Mouse (Mus musculus): ENCODE data around the gene Olfr316.
A peak's percentile ranks its signal among the peaks of the same experiment; 100 is the strongest.
"Not testable (repeated sequence)": the region's sequence is repeated elsewhere in the genome, so short reads cannot be mapped to it uniquely, and the experiment has no call there.

Olfr316 gene

GRCm38 (mm10) chr11:58752434-58752833 lies at the start of gene Olfr316:
Olfr316 (plus strand) TSS chr11:58752734.
- no peak for DNase-seq

- DNase-seq: no peak
These were observed 43.4 kb upstream of the Olfr316 start for GRCm38 (mm10) chr11:58709086-58709485.

- DNase-seq: not testable (repeated sequence)
These were observed 34.8 kb upstream of the Olfr316 start for GRCm38 (mm10) chr11:58717723-58718122.

DNA sequence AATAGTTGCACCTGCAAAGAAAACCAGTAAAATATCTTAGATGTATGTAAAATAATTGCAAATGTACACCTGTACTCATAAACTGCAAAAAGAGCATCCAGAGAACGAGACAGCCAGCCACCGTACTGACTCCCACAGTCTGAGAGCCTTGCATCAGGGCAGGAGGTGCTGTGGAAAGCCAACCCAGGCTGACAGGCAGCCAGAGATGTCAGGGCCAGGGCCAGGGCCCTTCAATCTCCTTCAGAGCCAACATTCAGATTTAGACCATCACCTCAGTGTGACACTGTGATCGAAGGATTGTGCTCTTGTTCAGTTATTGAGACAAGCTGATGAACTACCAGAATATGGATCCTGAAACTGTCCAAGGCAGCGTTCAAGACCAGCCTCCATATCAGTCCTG lies 32.8 kb upstream of the Olfr316 start:
- no peak for DNase-seq

GRCm38 (mm10) chr11:58723914-58724313 lies 28.6 kb upstream of the Olfr316 start, which contains the start of gene Olfr318:
Olfr318 (minus strand) TSS chr11:58724014.
- DNase-seq: no peak

GRCm38 (mm10) chr11:58727896-58728650 lies 24.5 kb upstream of the Olfr316 start:
- not testable (repeated sequence) for DNase-seq

DNA sequence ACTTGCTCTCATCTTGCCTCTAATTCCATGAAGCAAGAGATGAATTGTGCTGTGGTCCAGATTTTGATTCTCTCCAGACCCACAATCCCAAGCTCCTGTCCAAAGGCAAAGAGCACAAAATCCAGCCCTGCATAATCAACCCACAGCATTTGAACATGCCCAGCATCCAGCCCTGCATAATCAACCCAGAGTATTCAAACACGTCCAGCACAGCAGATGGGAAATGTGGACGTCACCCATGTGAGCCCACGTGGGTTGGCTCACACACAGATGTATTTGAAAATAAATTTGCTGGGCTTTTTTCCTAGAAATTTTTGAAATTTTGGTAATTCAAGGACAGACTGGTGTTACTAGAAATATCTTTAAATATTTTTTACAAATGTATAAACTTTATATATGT lies 19.2 kb upstream of the Olfr316 start:
- DNase-seq: peak; percentile 27

GRCm38 (mm10) chr11:58738792-58739262 lies 13.7 kb upstream of the Olfr316 start, which contains the start of gene Olfr317:
Olfr317 (minus strand) TSS chr11:58739212.
- DNase-seq: no peak

- peak; percentile 36 for DNase-seq
These were observed 1.4 kb upstream of the Olfr316 start for GRCm38 (mm10) chr11:58751096-58751495.

- no peak for DNase-seq
These were observed 20.4 kb downstream of the Olfr316 start, which contains the start of gene Olfr315 for GRCm38 (mm10) chr11:58772888-58773287. Olfr315 (plus strand) TSS chr11:58773188.

DNA sequence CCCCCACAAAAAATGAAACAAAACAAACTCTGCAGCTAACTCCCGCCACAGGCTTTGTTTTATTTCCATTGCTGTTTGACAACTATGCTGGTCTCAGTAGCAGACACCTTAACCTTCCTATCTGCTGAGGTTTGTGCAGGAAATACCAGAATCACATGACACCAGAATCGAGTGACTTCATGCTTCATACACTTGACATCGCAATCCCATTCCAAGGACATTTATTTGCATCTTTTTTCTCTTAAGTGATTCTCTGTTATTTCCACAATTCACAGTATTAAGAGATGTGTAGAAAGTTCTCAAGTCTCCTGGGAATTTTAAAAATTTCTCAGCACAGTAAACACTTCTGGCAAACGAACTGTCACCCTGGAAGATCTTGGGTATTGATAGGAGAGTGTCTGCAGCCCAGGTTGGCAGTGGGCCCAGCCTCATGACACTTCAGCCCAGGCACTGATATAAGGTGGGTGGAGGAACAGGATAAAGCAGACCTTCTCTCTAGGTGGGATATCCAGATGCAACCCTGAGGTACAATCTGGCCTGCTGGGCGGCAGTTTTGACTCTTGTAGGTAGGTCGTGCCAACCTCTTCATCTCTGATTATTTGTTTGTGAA lies 30.1 kb downstream of the Olfr316 start, which contains the start of gene Olfr314:
Olfr314 (plus strand) TSS at position 473 of the 610 bp plus-strand sequence.
- no peak for DNase-seq

DNA sequence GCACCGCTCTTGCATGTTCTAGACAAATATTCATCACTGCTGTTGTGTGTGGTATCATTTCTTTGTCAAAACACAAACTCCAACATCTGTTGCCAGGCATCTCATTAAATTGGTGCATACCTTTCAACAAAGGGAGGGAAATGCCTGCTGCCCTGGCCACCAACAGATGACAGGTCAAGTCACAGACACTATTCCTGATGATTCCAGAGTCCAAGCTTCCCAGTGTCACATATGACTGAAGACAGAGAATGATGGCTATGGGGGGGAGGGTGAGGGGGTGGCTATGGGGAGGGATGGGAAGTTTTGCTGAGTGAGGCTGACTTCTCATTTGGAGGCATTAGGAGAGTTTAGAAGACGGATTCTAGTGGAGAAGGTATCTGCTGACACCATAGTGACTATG lies 31.6 kb downstream of the Olfr316 start:
- DNase-seq: no peak

- DNase-seq: no peak
These were observed 35.1 kb downstream of the Olfr316 start for GRCm38 (mm10) chr11:58787651-58788050.

GRCm38 (mm10) chr11:58788346-58788745 lies 35.8 kb downstream of the Olfr316 start:
- DNase-seq: no peak

DNA sequence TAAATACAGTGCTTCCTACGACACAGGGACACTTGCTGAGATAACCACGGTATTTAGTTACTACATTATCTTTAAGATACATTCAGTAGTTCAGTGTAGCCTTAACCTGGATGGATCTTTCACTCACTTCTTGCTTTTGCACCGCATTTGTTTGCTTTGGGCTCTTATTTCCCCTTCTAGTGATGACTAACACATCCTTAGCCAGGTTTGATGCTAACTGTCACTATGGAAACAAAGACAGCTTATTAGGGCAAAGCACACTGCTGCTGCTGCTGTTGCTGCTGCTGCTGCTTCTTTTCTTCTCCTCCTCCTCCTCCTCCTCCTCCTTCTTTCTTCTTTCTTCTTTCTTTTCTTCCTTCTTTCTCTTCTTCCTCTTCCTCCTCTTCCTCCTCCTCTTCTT lies 37.0 kb downstream of the Olfr316 start:
- DNase-seq: no peak

GRCm38 (mm10) chr11:58790053-58790452 lies 37.5 kb downstream of the Olfr316 start:
- no peak for DNase-seq

- DNase-seq: no peak
These were observed 38.1 kb downstream of the Olfr316 start for GRCm38 (mm10) chr11:58790646-58791045.

GRCm38 (mm10) chr11:58795856-58796255 lies 43.3 kb downstream of the Olfr316 start:
- no peak for DNase-seq

DNA sequence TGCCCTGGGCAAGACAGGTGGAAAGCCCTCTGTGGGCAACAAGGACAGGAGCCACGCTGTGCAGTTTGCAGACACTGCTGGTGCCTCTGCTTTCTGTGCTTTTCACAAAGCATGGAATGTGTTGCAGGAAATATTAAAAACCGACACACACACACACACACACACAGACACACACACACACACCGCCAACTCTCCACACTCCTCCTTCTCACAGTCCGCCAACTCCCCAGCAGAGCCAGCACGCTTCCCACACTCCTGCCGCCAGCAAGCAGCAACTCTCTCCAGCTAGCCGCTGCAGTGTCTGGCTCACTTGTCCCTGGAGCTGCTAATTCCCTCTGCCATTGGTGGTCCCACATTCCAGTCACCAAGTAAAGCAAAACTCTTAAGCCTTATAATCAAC lies 44.3 kb downstream of the Olfr316 start:
- DNase-seq: peak; percentile 64

- DNase-seq: peak; percentile 27
These were observed 47.2 kb downstream of the Olfr316 start for GRCm38 (mm10) chr11:58799747-58800146.

DNA sequence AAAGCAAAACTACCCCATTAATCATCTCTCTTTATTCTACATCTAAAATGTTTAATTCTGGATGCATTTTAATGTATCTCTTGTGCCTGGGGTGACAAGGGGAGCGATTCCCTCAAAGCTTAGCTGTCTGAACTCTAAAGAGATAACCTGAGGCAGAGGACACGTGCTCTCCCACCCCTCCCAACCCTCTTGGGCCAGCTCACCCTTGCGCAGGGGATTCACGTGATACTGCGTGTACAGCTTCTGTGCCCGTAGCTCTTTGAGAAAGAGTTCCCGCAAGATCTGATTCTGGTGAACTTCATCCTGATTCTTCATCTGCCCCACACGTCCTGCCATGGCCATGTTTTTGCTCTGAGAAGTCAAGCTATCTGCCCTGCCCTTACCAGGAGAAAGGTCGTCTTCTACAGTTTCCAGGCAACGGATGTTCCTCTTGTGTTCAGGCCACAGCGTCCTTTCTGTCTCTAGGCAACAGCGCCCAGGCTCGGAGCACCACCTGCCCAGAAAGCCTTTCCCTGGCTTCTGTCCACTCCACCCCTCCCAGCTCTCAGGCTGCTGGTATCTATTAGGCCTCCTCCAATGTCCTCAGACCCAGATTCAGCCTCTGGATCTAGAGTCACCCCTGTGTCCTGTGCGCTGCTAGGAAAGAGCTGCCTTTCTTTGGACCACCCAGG lies 49.2 kb downstream of the Olfr316 start, which contains the start of gene Fam183b:
Fam183b (minus strand) TSS at position 403 of the 671 bp plus-strand sequence.
- no peak for DNase-seq

GRCm38 (mm10) chr11:58803871-58804270 lies 51.3 kb downstream of the Olfr316 start:
- no peak for DNase-seq

DNA sequence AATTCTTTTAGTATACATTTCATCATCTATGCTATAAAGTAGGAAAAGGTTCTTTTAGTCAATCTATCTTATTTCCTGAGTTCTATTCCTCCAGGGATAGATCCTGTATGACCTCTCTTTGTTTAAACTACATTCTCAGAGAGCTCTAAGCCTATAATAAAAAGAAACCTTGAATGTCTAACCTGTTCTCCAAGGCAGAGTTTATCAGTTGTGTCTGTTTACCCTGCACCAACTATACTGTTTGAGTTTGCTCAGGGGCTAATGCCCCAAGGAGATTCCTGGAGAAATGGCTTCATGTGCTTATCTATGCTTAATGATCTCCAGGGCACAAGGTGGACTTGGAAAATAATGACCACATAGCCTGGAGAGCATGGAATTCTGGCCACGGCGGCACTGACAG lies 51.9 kb downstream of the Olfr316 start:
- DNase-seq: no peak

Measured in right cerebral cortex, postnatal 14 days (tissue).